In genomic region chr3:111735042-111735680, GRCm38 (mm10) we compare ENCODE assay signal across 28 mouse cellular contexts.
A peak's percentile ranks its signal among the peaks of the same experiment; 100 is the strongest.
DNase-seq lines count a peak whose midpoint lies in the region; ATAC-seq lines count a peak whose summit lies in the region.
"Had no signal": no experiment of that assay in that cellular context is flagged by ENCODE, and none has a peak within 500 bp of the region (broad histone marks: within the 10 kb centered on the region; RNA-seq: fewer than 3 reads in every experiment).

No protein-coding gene starts in this region.

- no peaks in the 10 kb centered on the region for H3K9me3 ChIP-seq in midbrain, embryonic 12.5 days
- H3K9me3 ChIP-seq in midbrain, embryonic 10.5 days (replicated peaks) = no peaks in the 10 kb centered on the region
- H3K9me3 ChIP-seq in midbrain, embryonic 16.5 days (replicated peaks; ENCODE audit: control insufficient read depth, low read length, poor library complexity, severe bottlenecking) = no peaks in the 10 kb centered on the region
- no peaks in the 10 kb centered on the region for H3K9me3 ChIP-seq in heart, embryonic 11.5 days (replicated peaks; ENCODE audit: control insufficient read depth, low read length)
- H3K9me3 ChIP-seq: embryonic facial prominence, embryonic 12.5 days; embryonic facial prominence, embryonic 15.5 days; heart, embryonic 12.5 days; heart, embryonic 15.5 days; hindbrain, embryonic 10.5 days had no signal

- no peak overlapping the region for H3K27ac ChIP-seq in midbrain, embryonic 12.5 days (replicated peaks)
- no peak overlapping the region for H3K27ac ChIP-seq in midbrain, embryonic 10.5 days (replicated peaks)
- no peak overlapping the region for H3K27ac ChIP-seq in midbrain, embryonic 16.5 days (ENCODE audit: low read length)
- H3K27ac ChIP-seq in heart, embryonic 11.5 days (ENCODE audit: low read depth, low read length) = no peak overlapping the region
- H3K27ac ChIP-seq: embryonic facial prominence, embryonic 12.5 days; embryonic facial prominence, embryonic 15.5 days; gastrocnemius, adult 2 months; heart, embryonic 15.5 days; hindbrain, embryonic 10.5 days; hindbrain, postnatal 0 days had no signal

- ATAC-seq in midbrain, embryonic 12.5 days (ENCODE audit: low FRiP score, low read depth) = peak; percentile 78
- ATAC-seq in midbrain, embryonic 16.5 days = peak; percentile 62; the same call in 1 of the 2 replicates
- ATAC-seq in heart, embryonic 11.5 days (replicated peaks; ENCODE audit: insufficient number of reproducible peaks, low FRiP score, low TSS enrichment) = no peak
- ATAC-seq: activated CD4-positive, CD25-positive, alpha-beta regulatory T cell, adult 4 months; CD4-positive, CD25-positive, alpha-beta regulatory T cell, adult 4 months; forebrain, embryonic 14.5 days; forebrain, postnatal 0 days; hindbrain, postnatal 0 days; inflammation-experienced regulatory T-cells, adult 6 months had no signal

- no peak overlapping the region for H3K9ac ChIP-seq in midbrain, embryonic 12.5 days (replicated peaks)
- H3K9ac ChIP-seq in midbrain, embryonic 16.5 days (ENCODE audit: low read depth, low read length) = no peak overlapping the region
- H3K9ac ChIP-seq in heart, embryonic 11.5 days (ENCODE audit: low read depth, low read length) = no peak overlapping the region
- H3K9ac ChIP-seq: embryonic facial prominence, embryonic 12.5 days; embryonic facial prominence, embryonic 15.5 days; forebrain, postnatal 0 days; heart, embryonic 12.5 days; heart, embryonic 15.5 days had no signal

- no peak overlapping the region for H3K4me2 ChIP-seq in midbrain, embryonic 12.5 days (replicated peaks)
- no peak overlapping the region for H3K4me2 ChIP-seq in midbrain, embryonic 16.5 days (ENCODE audit: low read length)
- H3K4me2 ChIP-seq in heart, embryonic 11.5 days = no peak overlapping the region
- H3K4me2 ChIP-seq: embryonic facial prominence, embryonic 12.5 days; embryonic facial prominence, embryonic 15.5 days; heart, embryonic 12.5 days; heart, embryonic 15.5 days had no signal

- H3K4me3 ChIP-seq in midbrain, embryonic 12.5 days = no peak overlapping the region
- no peak overlapping the region for H3K4me3 ChIP-seq in midbrain, embryonic 10.5 days
- H3K4me3 ChIP-seq in midbrain, embryonic 16.5 days (ENCODE audit: low read depth, low read length) = no peak overlapping the region
- H3K4me3 ChIP-seq in heart, embryonic 11.5 days (ENCODE audit: low read depth, low read length) = no peak overlapping the region
- H3K4me3 ChIP-seq: embryonic facial prominence, embryonic 12.5 days; embryonic facial prominence, embryonic 15.5 days; gastrocnemius, adult 2 months; heart, embryonic 12.5 days; heart, embryonic 15.5 days; hindbrain, embryonic 10.5 days had no signal

- H3K27me3 ChIP-seq in midbrain, embryonic 12.5 days = no peaks in the 10 kb centered on the region
- no peaks in the 10 kb centered on the region for H3K27me3 ChIP-seq in midbrain, embryonic 10.5 days (ENCODE audit: low read depth, poor library complexity, severe bottlenecking)
- H3K27me3 ChIP-seq in midbrain, embryonic 16.5 days (ENCODE audit: control insufficient read depth, insufficient read depth, low read depth, low read length) = no peaks in the 10 kb centered on the region
- H3K27me3 ChIP-seq in heart, embryonic 11.5 days (ENCODE audit: control insufficient read depth, insufficient read depth, low read length) = no peaks in the 10 kb centered on the region
- H3K27me3 ChIP-seq: embryonic facial prominence, embryonic 12.5 days; embryonic facial prominence, embryonic 15.5 days; heart, embryonic 12.5 days; heart, embryonic 15.5 days had no signal

- no peak for DNase-seq in midbrain, embryonic 10.5 days (ENCODE audit: low spot score)
- DNase-seq in MN1 (ENCODE audit: low spot score) = peak; percentile 2
- DNase-seq in brain, adult 2 months (ENCODE audit: low read depth, low spot score) = peak; percentile 0
- DNase-seq: adrenal gland, adult 8-10 months; adrenal gland, postnatal 25 days; cerebellum, adult 11 months; cerebellum, adult 2 months; cerebellum, adult 9-11 months; cerebellum, postnatal 25 days; forebrain, postnatal 0 days; gastrocnemius, adult 2 months; gastrocnemius, postnatal 14 days; heart, adult 11 months; heart, postnatal 10 days; heart, postnatal 36 days had no signal

- WGBS in midbrain, embryonic 12.5 days = 77% methylated on average over 2 of the region's 2 CpGs
- WGBS in midbrain, embryonic 10.5 days = 92% methylated on average over 2 of the region's 2 CpGs
- WGBS in midbrain, embryonic 16.5 days = 64% methylated on average over 2 of the region's 2 CpGs
- WGBS in heart, embryonic 11.5 days (ENCODE audit: insufficient replicate concordance) = 84% methylated on average over 2 of the region's 2 CpGs

- no peaks in the 10 kb centered on the region for H3K36me3 ChIP-seq in midbrain, embryonic 12.5 days
- H3K36me3 ChIP-seq in midbrain, embryonic 10.5 days = no peaks in the 10 kb centered on the region
- no peaks in the 10 kb centered on the region for H3K36me3 ChIP-seq in midbrain, embryonic 16.5 days (ENCODE audit: control insufficient read depth, insufficient read depth, low read length)
- H3K36me3 ChIP-seq in heart, embryonic 11.5 days (ENCODE audit: control insufficient read depth, insufficient read depth, low read length) = no peaks in the 10 kb centered on the region
- H3K36me3 ChIP-seq: embryonic facial prominence, embryonic 12.5 days; embryonic facial prominence, embryonic 15.5 days; heart, embryonic 12.5 days; heart, embryonic 15.5 days; hindbrain, embryonic 10.5 days had no signal

- H3K4me1 ChIP-seq in midbrain, embryonic 12.5 days = no peaks in the 10 kb centered on the region
- no peaks in the 10 kb centered on the region for H3K4me1 ChIP-seq in midbrain, embryonic 10.5 days
- no peaks in the 10 kb centered on the region; the same call in 1 of the 2 replicates for H3K4me1 ChIP-seq in midbrain, embryonic 16.5 days (ENCODE audit: control insufficient read depth, insufficient read depth, low read length)
- no peaks in the 10 kb centered on the region for H3K4me1 ChIP-seq in heart, embryonic 11.5 days (ENCODE audit: control insufficient read depth, insufficient read depth, low read length)
- H3K4me1 ChIP-seq: embryonic facial prominence, embryonic 12.5 days; embryonic facial prominence, embryonic 15.5 days; heart, embryonic 12.5 days; heart, embryonic 15.5 days; hindbrain, embryonic 10.5 days had no signal
